Mouse (Mus musculus): ENCODE data around the gene Dnajb5.
"Not testable (repeated sequence)": the region's sequence is repeated elsewhere in the genome, so short reads cannot be mapped to it uniquely, and the experiment has no call there.

Gene Dnajb5

GRCm38 (mm10) chr4:42972952-42973351 is 23.3 kb downstream of the Dnajb5 start:
- DNase-seq (ENCODE audit: low spot score in 2 of 2), result no peak

GRCm38 (mm10) chr4:42973868-42974267 is 24.3 kb downstream of the Dnajb5 start:
- no peak for DNase-seq (ENCODE audit: low spot score in 2 of 2)

- no peak for DNase-seq (ENCODE audit: low spot score in 2 of 2)
Measured at GRCm38 (mm10) chr4:42978062-42978461, 28.4 kb downstream of the Dnajb5 start.

- not testable (repeated sequence) for DNase-seq (ENCODE audit: low spot score in 2 of 2)
Measured at GRCm38 (mm10) chr4:42980467-42980866, 30.9 kb downstream of the Dnajb5 start.

DNA sequence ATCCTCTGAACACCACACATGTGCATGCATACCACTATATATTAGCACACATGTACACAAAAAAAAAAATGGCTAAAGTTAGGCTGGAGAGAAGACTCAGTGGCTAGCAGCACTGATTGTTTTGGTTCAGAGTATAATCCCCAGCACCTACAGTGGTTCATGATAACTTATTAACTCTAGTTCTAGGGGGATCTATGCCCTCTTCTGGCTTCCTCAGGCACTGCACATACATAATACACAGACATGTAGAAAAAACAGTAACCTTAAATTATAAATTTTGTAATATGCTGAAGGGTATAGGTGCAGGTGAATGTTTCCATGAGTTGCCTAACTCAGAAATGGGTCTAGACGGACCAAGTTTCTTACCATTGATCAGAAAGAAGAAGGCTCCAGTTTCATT is 38.7 kb downstream of the Dnajb5 start:
- DNase-seq (ENCODE audit: low spot score in 2 of 2), result no peak

DNA sequence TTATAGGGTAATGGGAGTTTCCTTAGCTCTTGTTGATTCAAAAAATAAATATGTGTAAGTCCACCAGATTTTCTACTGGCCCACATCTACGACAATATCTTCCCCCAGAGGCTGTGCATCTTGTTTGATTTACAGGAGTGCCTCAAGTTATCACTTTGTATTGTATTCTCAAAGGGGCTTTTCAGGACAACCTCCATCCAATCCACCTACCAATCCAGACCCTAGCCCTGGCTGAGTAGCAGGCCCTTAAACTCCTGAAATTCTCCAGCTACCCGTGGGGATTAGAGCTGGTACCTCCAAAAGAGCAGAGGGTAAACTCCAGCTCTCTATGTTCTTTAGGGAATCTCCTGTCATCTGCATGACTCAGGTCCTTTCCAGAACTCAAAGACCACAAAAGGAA is 48.4 kb downstream of the Dnajb5 start:
- DNase-seq (ENCODE audit: low spot score in 2 of 2), result no peak

DNA sequence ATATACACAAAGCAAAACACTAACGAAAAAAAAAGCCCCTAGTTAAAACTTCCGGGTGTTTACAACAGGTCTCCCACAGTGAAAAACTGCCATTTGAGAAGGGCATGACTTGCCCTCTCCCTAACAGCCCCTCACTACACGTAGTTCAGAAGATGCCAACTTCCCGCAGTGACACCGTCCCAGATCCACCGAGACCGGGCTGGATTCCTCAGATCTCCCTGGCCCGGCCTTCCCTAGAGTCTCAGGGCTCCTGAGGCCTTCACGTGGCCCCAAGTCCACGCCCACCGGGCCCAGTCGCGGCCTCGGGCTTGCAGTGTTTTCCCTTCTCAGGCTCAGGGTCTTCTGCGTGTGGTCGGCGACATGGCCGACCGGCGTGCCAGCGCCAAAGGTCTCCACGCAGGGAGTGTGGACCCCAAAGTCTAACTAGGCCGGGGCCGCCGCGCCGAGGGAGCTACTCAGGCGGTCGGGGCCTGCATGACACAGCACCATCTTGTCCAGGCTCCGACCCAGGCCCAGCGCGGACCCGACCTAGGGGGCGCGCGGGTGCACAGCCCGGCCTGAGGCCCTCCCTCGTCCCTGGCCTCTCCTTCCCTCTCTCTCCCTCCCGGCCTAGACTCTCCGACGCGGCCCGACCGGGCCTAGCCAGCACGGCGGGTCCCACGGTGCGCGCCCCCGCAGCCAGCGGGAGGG is 50.0 kb downstream of the Dnajb5 start:
- DNase-seq (ENCODE audit: low spot score in 2 of 2), result peak; percentile 49 to 60

DNA sequence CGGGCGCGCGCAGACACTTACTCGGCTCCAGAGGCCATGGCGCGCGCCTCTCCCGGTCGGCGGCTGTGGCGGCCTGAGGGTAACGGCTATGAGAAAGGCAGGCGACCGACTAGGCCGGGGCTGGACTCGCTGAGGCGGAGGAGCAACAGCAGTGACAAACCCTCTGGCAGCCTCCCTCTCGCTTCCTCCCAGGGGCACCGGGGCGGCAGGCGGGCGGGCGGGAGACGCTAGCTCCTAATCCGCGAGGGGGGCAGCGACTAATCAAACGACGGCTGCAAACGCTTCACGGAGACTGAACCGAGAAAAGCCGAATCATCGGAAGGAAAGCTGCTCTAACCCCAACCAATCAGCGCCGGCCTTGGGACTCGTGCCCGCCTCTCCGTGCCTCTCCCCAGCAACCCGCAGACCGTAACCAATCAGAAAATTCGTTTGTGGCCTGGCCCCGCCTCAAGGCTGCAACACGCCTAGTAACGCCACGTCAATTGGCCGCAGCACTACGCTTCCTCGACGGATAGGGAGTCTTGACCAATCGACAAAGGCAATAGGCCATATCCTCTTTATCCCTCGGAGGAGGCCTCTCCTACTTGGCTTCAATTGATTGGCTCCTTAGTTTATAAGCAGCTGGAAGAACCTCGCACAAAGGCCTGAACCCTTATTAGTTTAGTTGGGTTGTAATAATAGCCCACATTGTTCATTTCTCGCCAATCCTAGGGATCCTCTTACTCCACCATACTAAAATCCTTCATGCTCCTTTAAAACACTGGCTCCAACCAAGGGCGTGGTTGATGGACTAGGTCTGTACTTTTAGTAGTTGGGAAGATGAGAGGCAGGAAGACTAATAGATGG is 50.8 kb downstream of the Dnajb5 start, which contains the start of gene Vcp:
Gene Vcp, minus strand, starts transcription at position 367 of the 846 bp plus-strand sequence.
- DNase-seq (ENCODE audit: low spot score in 2 of 2), result peak; percentile 98

- no peak for DNase-seq (ENCODE audit: low spot score in 2 of 2)
Measured at GRCm38 (mm10) chr4:43001272-43001671, 51.7 kb downstream of the Dnajb5 start.

DNA sequence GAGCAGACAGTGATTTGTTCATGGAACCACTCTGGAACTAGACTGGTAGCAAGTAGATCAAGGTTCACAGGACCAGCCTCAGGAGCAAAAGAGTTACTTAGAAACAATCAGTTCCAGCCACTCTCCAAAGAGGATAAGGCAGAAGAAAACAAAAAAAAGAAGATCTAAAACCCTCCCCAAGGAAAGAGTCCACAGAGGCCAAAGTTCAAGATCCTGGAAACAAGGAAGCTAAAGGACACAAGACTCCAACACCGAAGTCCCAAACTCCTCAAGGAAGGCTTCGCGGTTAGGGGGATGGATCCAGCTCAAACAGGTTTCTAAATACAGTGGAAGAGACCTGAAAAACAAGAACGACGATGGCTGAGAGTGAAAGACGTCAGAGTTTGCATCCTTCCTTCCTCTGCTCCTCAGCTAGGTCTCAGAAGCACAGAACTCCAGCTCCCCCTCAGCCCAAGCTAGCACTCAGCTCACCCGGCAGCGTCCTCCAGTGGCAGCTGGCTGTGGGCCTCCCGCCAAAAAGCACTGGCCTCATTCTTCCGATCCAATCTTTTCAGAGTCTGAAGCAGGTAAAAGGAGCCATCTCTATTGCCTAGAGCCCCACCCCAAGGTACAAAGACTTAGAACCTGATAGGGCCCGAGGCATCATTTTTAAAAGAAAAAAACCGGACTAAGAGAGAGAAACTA is 53.3 kb downstream of the Dnajb5 start:
- no peak for DNase-seq (ENCODE audit: low spot score in 2 of 2)

- DNase-seq (ENCODE audit: low spot score in 2 of 2), result no peak
Measured at GRCm38 (mm10) chr4:43004951-43005350, 55.3 kb downstream of the Dnajb5 start.

DNA sequence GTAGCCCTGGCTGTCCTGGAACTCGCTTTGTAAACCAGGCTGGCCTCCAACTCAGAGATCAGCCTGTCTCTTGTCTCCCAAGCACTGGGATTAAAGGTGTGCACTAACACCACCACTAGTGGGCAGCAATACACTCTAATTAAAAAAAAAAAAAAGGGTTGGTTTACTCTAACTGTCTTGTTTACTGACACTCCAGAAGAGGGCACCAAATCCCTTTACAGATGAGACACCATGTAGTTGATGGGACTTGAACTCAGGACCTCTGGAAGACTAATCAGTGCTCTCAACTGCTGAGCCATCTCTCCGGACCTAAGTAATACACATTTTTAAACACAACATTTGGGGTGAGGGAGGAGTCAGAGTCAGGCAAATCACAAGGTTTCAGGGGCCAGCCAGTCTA is 56.2 kb downstream of the Dnajb5 start:
- DNase-seq (ENCODE audit: low spot score in 2 of 2), result no peak
